Mouse (Mus musculus) olfactory bulb, adult 2 months (tissue): ENCODE measurements at regions not wholly inside any gene's neighbourhood (a gene's known extent, or its start where the extent isn't known, plus 50 kb on each side); places are given as distances from the start of the nearest gene placed in this dataset.

ENCODE experiments used
- CTCF ChIP-seq: fragments of 200-500 bp; IDR thresholded peaks from 2 replicates; pipeline ENCODE4 v1.5.1; 2012; ENCODE audit warnings: low read depth, mild to moderate bottlenecking, low read length, moderate library complexity; ENCODE audit not compliant: insufficient read depth
- POLR2A ChIP-seq: fragments of 200-500 bp; IDR thresholded peaks from 2 replicates; pipeline ENCODE4 v1.6.1; 2012; ENCODE audit warnings: mild to moderate bottlenecking, low read depth, low read length, moderate library complexity; ENCODE audit not compliant: insufficient read depth

DNA sequence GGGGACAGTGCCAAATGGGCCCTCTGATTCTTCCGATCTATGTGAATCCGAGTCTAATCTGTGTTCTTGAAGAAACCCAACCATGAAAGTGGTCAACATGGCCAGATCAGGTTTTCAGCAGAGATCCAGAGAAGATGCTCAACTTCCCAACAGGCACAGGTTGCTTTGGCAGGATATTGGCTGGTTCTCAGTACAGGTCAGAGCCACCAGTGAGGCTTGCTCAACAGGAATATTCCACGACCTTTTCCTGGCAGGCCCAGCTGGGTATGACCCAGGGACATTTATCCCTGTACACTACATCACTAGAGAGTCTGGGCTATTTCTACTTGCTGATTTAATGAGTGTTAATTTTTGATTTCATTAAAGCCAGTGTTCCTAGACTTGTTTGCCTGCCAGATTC is 328.8 kb upstream of the Sall1 start:
- no peak for TF ChIP-seq CTCF
- no peak for TF ChIP-seq POLR2A
